Mouse (Mus musculus) ES-E14 (cell line): ENCODE measurements around the gene Krtap26-1. TPM values are rescaled to one million over a fixed set of nuclear protein-coding genes. Genes with fewer than 3 reads are reported as not detected.

Source experiments
- DNase-seq: peaks from one replicate; pipeline ENCODE4 v3.0.0-alpha.2; 2013; ENCODE audit warnings: low read depth, low spot score
- H3K27ac ChIP-seq: 2 replicates; pipeline ENCODE4 v1.5.1; 2012; ENCODE audit warnings: low read depth, mild to moderate bottlenecking, low read length, moderate library complexity, mixed read lengths; ENCODE audit not compliant: poor library complexity, insufficient read depth, severe bottlenecking
- H3K36me3 ChIP-seq: 2 replicates; pipeline ENCODE4 v1.6.1; 2012; ENCODE audit warnings: mild to moderate bottlenecking, low read length, moderate library complexity, mixed read lengths; ENCODE audit not compliant: control insufficient read depth, poor library complexity, insufficient read depth, severe bottlenecking
- H3K4me1 ChIP-seq, 2 experiments: fragments of 150-350 bp in 1 of 2; sonication (generic) in 1 of 2; 2 replicates each; pipeline ENCODE4 v1.6.1; 2012; ENCODE audit warnings: low read length in 2 of 2, mild to moderate bottlenecking in 1 of 2, mixed read lengths in 1 of 2; ENCODE audit not compliant: control insufficient read depth in 2 of 2, insufficient read depth in 2 of 2, poor library complexity in 1 of 2
- H3K4me3 ChIP-seq, 2 experiments: fragments of 150-350 bp in 1 of 2; sonication (generic) in 1 of 2; 2 replicates each; pipeline ENCODE4 v1.5.1; 2012; ENCODE audit warnings: low read length in 2 of 2, low read depth in 1 of 2, mild to moderate bottlenecking in 1 of 2, mixed read lengths in 1 of 2; ENCODE audit not compliant: insufficient read depth in 1 of 2, poor library complexity in 1 of 2, severe bottlenecking in 1 of 2
- H3K9ac ChIP-seq: 2 replicates; pipeline ENCODE4 v1.6.1; 2012; ENCODE audit warnings: low read depth, mild to moderate bottlenecking, low read length, mixed read lengths; ENCODE audit not compliant: poor library complexity, insufficient read depth, severe bottlenecking
- H3K9me3 ChIP-seq: fragments of 150-350 bp; sonication (generic); 2 replicates; pipeline ENCODE4 v1.6.1; 2012; ENCODE audit warnings: low read depth, mild to moderate bottlenecking, low read length; ENCODE audit not compliant: control insufficient read depth, insufficient read depth
- CHD2 ChIP-seq: IDR thresholded peaks from 2 replicates; pipeline ENCODE4 v1.6.1; 2014; ENCODE audit warnings: mild to moderate bottlenecking, low read depth, low read length, inconsistent platforms
- HCFC1 ChIP-seq: IDR thresholded peaks from 2 replicates; pipeline ENCODE4 v1.6.1; 2012; ENCODE audit warnings: low read length, inconsistent platforms, borderline replicate concordance; ENCODE audit not compliant: insufficient read depth
- MAFK ChIP-seq: IDR thresholded peaks from 2 replicates; pipeline ENCODE4 v1.6.1; 2014; ENCODE audit warnings: mild to moderate bottlenecking, low read depth, low read length, inconsistent platforms; ENCODE audit not compliant: insufficient read depth
- ZC3H11A ChIP-seq: IDR thresholded peaks from 2 replicates; pipeline ENCODE4 v1.6.1; 2012; ENCODE audit warnings: low read depth, mild to moderate bottlenecking, inconsistent platforms, low read length, borderline replicate concordance
- ZNF384 ChIP-seq: IDR thresholded peaks from 2 replicates; pipeline ENCODE4 v1.6.1; 2012; ENCODE audit warnings: low read depth, low read length, inconsistent platforms
- in situ Hi-C, 2 experiments: fragments of 600-800 bp; cut with MboI; formaldehyde crosslinking; loops; one replicate each; pipeline ENCODE4 v1.15.1; 2025; ENCODE audit warnings: low sequenced_read_pairs in 2 of 2, inconsistent platforms in 1 of 2; ENCODE audit not compliant: unreplicated experiment in 2 of 2
- total RNA-seq: library from RNA; depleted of rRNA; stranded (reverse); fragments of 300-350 nt; gene quantifications from 2 replicates; pipeline ENCODE4 v1.2.3, GENCODE M21; 2012

Krtap26-1 gene
- total RNA-seq, 1 experiment = not detected

DNA sequence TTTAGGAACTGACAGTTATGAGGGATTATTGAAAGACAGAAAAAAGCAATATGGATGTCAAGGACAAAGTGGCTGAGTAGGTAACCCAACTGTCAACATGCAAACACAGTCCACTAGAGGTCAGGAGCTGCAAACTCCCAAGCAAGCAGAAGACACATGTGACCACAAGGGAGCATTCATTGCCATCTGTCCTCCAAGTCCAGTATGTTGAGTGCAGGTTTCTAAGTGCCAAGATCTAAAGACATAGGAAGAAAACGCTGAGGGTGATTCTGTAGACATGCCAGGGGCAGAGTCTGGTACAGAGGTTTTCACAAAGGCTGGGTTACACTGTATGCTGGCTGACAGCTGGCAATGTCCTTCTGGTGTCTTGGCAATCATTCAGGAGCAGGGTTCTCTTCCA is 9.8 kb upstream of the Krtap26-1 start:
- Histone ChIP-seq H3K27ac (no peak overlapping the region), H3K36me3 (no peaks in the 10 kb centered on the region), H3K4me1 (no peaks in the 10 kb centered on the region), H3K9me3 (no peaks in the 10 kb centered on the region), H3K4me3 (no peak overlapping the region), H3K9ac (no peak overlapping the region)
- no peak for DNase-seq
- in situ Hi-C loops = no loop called here
- TF ChIP-seq CHD2 = no peak
- TF ChIP-seq MAFK = no peak
- no peak for TF ChIP-seq HCFC1
- TF ChIP-seq ZNF384 = no peak
- no peak for TF ChIP-seq ZC3H11A

- no peak for TF ChIP-seq CHD2
- TF ChIP-seq MAFK = no peak
- TF ChIP-seq ZC3H11A = no peak
- TF ChIP-seq ZNF384 = no peak
- H3K9ac ChIP-seq = no peak overlapping the region
- no peak overlapping the region for H3K27ac ChIP-seq
- H3K9me3 ChIP-seq = no peaks in the 10 kb centered on the region
- H3K36me3 ChIP-seq = no peaks in the 10 kb centered on the region
- in situ Hi-C loops = no loop called here
- no peaks in the 10 kb centered on the region for H3K4me1 ChIP-seq
- no peak for DNase-seq
- no peak overlapping the region for H3K4me3 ChIP-seq
These were observed 4.4 kb upstream of the Krtap26-1 start for GRCm38 (mm10) chr16:88651952-88652351.

DNA sequence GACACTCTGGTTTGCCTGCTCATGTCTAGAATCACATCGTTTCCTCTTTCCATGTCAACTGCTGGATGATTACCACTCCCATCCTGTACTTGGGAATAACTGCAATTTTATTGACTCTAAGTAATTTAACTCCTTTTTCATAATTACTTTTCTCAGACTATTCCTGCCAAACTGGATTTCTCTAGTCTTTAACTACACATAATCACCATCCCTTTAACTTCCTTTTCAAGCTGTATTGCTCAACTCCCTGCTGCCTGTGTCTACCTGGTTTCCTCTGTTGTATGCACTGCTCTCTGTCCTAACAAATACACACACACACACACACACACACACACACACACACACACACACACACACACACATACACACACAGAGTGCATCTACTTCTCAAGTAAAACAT is 3.5 kb upstream of the Krtap26-1 start:
- no peak for DNase-seq
- Histone ChIP-seq H3K9me3 (no peaks in the 10 kb centered on the region), H3K4me1 (no peaks in the 10 kb centered on the region), H3K36me3 (no peaks in the 10 kb centered on the region), H3K4me3 (no peak overlapping the region), H3K9ac (no peak overlapping the region), H3K27ac (no peak overlapping the region)
- TF ChIP-seq ZNF384 = no peak
- no peak for TF ChIP-seq ZC3H11A
- no peak for TF ChIP-seq MAFK
- in situ Hi-C loops = no loop called here

DNA sequence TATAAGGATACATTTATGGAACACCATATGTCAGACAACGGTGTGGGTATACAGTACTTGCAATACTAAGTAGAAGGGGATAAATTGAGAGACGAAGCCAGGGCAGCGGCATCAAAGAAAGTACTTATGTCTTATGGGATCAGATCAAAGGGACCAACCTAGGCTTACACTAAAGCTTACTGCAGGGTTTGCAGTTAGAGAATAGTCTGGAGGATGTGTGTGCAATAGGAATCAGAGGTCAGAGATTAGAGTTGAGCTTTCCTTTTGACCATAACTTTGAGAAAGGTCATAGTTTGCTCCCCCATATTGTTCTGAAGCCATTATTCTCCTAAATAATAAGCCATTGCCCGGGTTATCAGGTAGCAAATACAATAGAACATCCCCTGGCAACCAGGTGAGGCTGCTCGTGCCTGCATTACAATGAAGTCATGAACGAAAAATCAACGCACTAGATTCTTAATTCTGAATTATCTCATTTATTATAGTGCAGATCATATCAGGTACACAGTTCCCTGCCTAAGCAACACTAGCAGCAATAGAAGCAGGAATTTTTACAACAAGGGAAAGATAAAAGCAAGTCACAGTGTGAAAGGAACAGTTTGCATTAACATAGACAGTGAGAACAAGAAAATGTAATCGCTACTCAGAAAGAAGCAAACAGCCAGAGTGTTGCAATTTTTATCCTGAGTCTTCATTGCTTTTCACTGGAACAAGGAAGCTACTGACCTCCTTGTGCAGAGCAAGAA is 1.1 kb downstream of the Krtap26-1 start:
- Histone ChIP-seq H3K4me1 (no peaks in the 10 kb centered on the region), H3K9me3 (no peaks in the 10 kb centered on the region), H3K27ac (no peak overlapping the region), H3K4me3 (no peak overlapping the region), H3K9ac (no peak overlapping the region), H3K36me3 (no peaks in the 10 kb centered on the region)
- DNase-seq = no peak
- in situ Hi-C loops = no loop called here
- TF ChIP-seq ZC3H11A (no peak), HCFC1 (no peak), ZNF384 (no peak), CHD2 (no peak), MAFK (no peak)

- no peaks in the 10 kb centered on the region for H3K36me3 ChIP-seq
- H3K4me1 ChIP-seq = no peaks in the 10 kb centered on the region
- no peaks in the 10 kb centered on the region for H3K9me3 ChIP-seq
- in situ Hi-C loops = no loop called here
- DNase-seq = no peak
- H3K9ac ChIP-seq = no peak overlapping the region
- H3K4me3 ChIP-seq = no peak overlapping the region
- TF ChIP-seq ZNF384 = no peak
- H3K27ac ChIP-seq = no peak overlapping the region
These were observed 7.5 kb downstream of the Krtap26-1 start for GRCm38 (mm10) chr16:88640053-88640452.
